Comparison of ENCODE assay signal across 9 mouse cellular contexts in genomic region chr7:81653988-81654387, GRCm38 (mm10). TPM values are rescaled to one million over a fixed set of nuclear protein-coding genes. Genes with fewer than 3 reads are reported as not detected.
A peak's percentile ranks its signal among the peaks of the same experiment; 100 is the strongest.
DNase-seq lines count a peak whose midpoint lies in the region; ATAC-seq and TF ChIP-seq lines count a peak whose summit lies in the region.
"Had no signal": no experiment of that assay in that cellular context is flagged by ENCODE, and none has a peak within 500 bp of the region (broad histone marks: within the 10 kb centered on the region; RNA-seq: fewer than 3 reads in every experiment).

No protein-coding gene starts in this region.

- H3K27me3 ChIP-seq in hindbrain, embryonic 16.5 days (replicated peaks; ENCODE audit: control insufficient read depth, insufficient read depth, low read length) = no peaks in the 10 kb centered on the region

- no peak overlapping the region for H3K4me3 ChIP-seq in embryonic fibroblast, embryonic 13.5 days (ENCODE audit: insufficient read depth, low read length)
- no peak overlapping the region for H3K4me3 ChIP-seq in hindbrain, embryonic 16.5 days (ENCODE audit: low read length)
- H3K4me3 ChIP-seq: myocyte had no signal

- TF ChIP-seq CTCF in embryonic fibroblast, embryonic 13.5 days (IDR thresholded peaks at IDR 0.05; ENCODE audit: borderline replicate concordance, insufficient read depth, low read length) = no peak

- H3K27ac ChIP-seq in embryonic fibroblast, embryonic 13.5 days (ENCODE audit: insufficient read depth, low read length) = peak overlapping the region; percentile 53; the same call in 1 of the 2 replicates
- peak overlapping the region; percentile 9; the same call in 1 of the 2 replicates for H3K27ac ChIP-seq in hindbrain, embryonic 16.5 days (ENCODE audit: low read depth, low read length)

- H3K4me1 ChIP-seq in embryonic fibroblast, embryonic 13.5 days (ENCODE audit: control insufficient read depth, insufficient read depth, low read length) = peaks cover 18% of the 10 kb centered on the region
- H3K4me1 ChIP-seq in hindbrain, embryonic 16.5 days (ENCODE audit: control insufficient read depth, insufficient read depth, low read depth, low read length) = peaks cover 34% of the 10 kb centered on the region

- WGBS in hindbrain, embryonic 16.5 days = 19% methylated on average over 8 of the region's 8 CpGs

- H3K36me3 ChIP-seq in hindbrain, embryonic 16.5 days (ENCODE audit: control insufficient read depth, insufficient read depth, low read length) = no peaks in the 10 kb centered on the region

- peak overlapping the region; percentile 3; the same call in 1 of the 2 replicates for H3K4me2 ChIP-seq in hindbrain, embryonic 16.5 days (ENCODE audit: low read length)

- peak; percentile 86 for DNase-seq in heart, adult 11 months
- no peak for DNase-seq in heart, postnatal 14 days
- DNase-seq in 3T3-L1 (ENCODE audit: low read depth, low spot score) = peak; percentile 38
- DNase-seq in ovary, postnatal 14 days (ENCODE audit: low spot score) = no peak
- no peak for DNase-seq in kidney, adult 11 months

- H3K9ac ChIP-seq in hindbrain, embryonic 16.5 days (ENCODE audit: low read depth, low read length) = no peak overlapping the region

- ATAC-seq in hindbrain, embryonic 16.5 days = no peak
- ATAC-seq in erythroblast, adult 5-6 weeks (replicated peaks; ENCODE audit: low FRiP score, poor library complexity, severe bottlenecking) = no peak

- H3K9me3 ChIP-seq in hindbrain, embryonic 16.5 days (ENCODE audit: control insufficient read depth, low read length) = no peaks in the 10 kb centered on the region

- intact Hi-C loops in heart, postnatal 14 days (cut with DNase I) = loop anchor here (2.0 kb wide), 1 partner anchor 53 kb away; the partner anchor contains the start of gene Homer2

- no peak for TF ChIP-seq POLR2A in embryonic fibroblast, embryonic 13.5 days (IDR thresholded peaks at IDR 0.05; ENCODE audit: low read depth, low read length)

RNA-seq across cellular contexts. Expression of gene Homer2, which starts 53.3 kb away (rescaled TPM):
- 10 to 100 TPM; 69.7 to 70.8 TPM for total RNA-seq in heart, postnatal 14 days (2021)
- 3.7 and 10.9 TPM in 2 replicates for polyA plus RNA-seq in embryonic fibroblast, embryonic 13.5 days (2011; ENCODE audit: insufficient read length, low read depth, missing spikeins)
- polyA plus RNA-seq in hindbrain, embryonic 16.5 days (2015; fragmentation: Nextera tagmentation; extraction: Ambion mirVana) = 23.5 and 26.3 TPM in 2 replicates
- not detected in 2 replicates for total RNA-seq in erythroblast, adult 5-6 weeks (2015; ENCODE audit: low replicate concordance)
- 0.56 TPM in 1 of 2 replicates, not detected in the other for total RNA-seq in erythroblast, adult 5-6 weeks (2017; ENCODE audit: low replicate concordance)
- polyA plus RNA-seq: myocyte had no signal

Comparison
In these comparisons a context has a peak if more than half of its experiments do, and no peak if none do; other contexts are left out.
1. DNase-seq: peak in heart, adult 11 months (single experiment) and 3T3-L1 (single experiment); none in heart, postnatal 14 days (0 of 2), ovary, postnatal 14 days (single experiment) and kidney, adult 11 months (single experiment).
2. RNA of gene Homer2, which starts 53.3 kb away (total RNA-seq): 69.7 to 70.8 TPM in heart, postnatal 14 days; 0.56 TPM in erythroblast, adult 5-6 weeks; every median in the first group is over 10 times any median in the second.